Mouse (Mus musculus): Measurements from ENCODE around the gene Pqlc2.

GRCm38 (mm10) chr4:139336822-139337483 is 26.4 kb upstream of the Pqlc2 start:
- no peak for TF ChIP-seq POLR2A (IDR thresholded peaks at IDR 0.05; ENCODE audit: control insufficient read depth, extremely low read depth, insufficient read depth, low read length, poor library complexity)
- TF ChIP-seq CTCF (IDR thresholded peaks at IDR 0.05; ENCODE audit: borderline replicate concordance, control insufficient read depth, extremely low read depth, insufficient read depth, low read length, poor library complexity), result peak; percentile 90
